Mouse (Mus musculus): ENCODE results near the gene Cap2. TPM values are rescaled to one million over a fixed set of nuclear protein-coding genes. Genes with fewer than 3 reads are reported as not detected.
A peak's percentile ranks its signal among the peaks of the same experiment; 100 is the strongest.

Gene Cap2
- polyA plus RNA-seq, 1 experiment from 2014 or later = 172 TPM

GRCm38 (mm10) chr13:46539284-46539683 is 37.6 kb downstream of the Cap2 start:
- Histone ChIP-seq H3K9ac (no peak overlapping the region), H3K27me3 (no peaks in the 10 kb centered on the region), H3K9me3 (replicated peaks) (no peaks in the 10 kb centered on the region), H3K36me3 (0 out of 2 replicates have a peak, but pooled peaks cover 5% of the 10 kb centered on the region), H3K4me1 (replicated peaks) (peaks cover 15% of the 10 kb centered on the region), H3K27ac (no peak overlapping the region), H3K4me3 (no peak overlapping the region), H3K4me2 (no peak overlapping the region)
- ATAC-seq (replicated peaks; ENCODE audit: insufficient number of reproducible peaks, insufficient read depth, low FRiP score, low read depth) = no peak
- 94% methylated on average over 7 of the region's 7 CpGs for WGBS

- H3K4me1 ChIP-seq (replicated peaks) = peaks cover 10% of the 10 kb centered on the region
- H3K4me3 ChIP-seq = no peak overlapping the region
- no peak for ATAC-seq (replicated peaks; ENCODE audit: insufficient number of reproducible peaks, insufficient read depth, low FRiP score, low read depth)
- 87% methylated on average over 5 of the region's 5 CpGs for WGBS
- no peaks in the 10 kb centered on the region for H3K9me3 ChIP-seq (replicated peaks)
- no peak overlapping the region for H3K9ac ChIP-seq
- 0 out of 2 replicates have a peak, but pooled peaks cover 5% of the 10 kb centered on the region for H3K36me3 ChIP-seq
- H3K27me3 ChIP-seq = no peaks in the 10 kb centered on the region
- H3K27ac ChIP-seq = no peak overlapping the region
- no peak overlapping the region for H3K4me2 ChIP-seq
These were observed 39.3 kb downstream of the Cap2 start for GRCm38 (mm10) chr13:46540943-46541342.

DNA sequence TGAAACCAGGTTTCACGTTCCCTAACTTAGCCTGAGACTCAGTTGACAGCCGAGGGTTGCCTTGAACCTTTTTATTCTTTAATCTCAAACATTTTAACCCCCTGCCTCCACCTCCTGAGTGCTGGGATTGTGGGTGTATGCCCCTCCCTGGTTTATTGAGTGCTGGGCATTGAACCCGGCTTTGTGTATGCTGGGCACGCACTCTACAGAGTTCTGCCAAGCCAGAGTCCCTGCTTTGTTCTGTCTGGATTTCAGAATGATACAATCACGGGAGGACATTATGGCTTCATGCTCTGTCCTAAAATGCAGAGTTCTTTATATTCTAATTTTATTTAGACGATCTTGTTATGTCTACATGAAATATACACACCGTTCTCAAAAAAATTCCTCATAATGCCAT is 41.1 kb downstream of the Cap2 start:
- Histone ChIP-seq H3K9me3 (replicated peaks) (no peaks in the 10 kb centered on the region), H3K4me1 (replicated peaks) (peaks cover 21% of the 10 kb centered on the region), H3K4me3 (no peak overlapping the region), H3K4me2 (no peak overlapping the region), H3K9ac (no peak overlapping the region), H3K36me3 (0 out of 2 replicates have a peak, but pooled peaks cover 5% of the 10 kb centered on the region), H3K27me3 (no peaks in the 10 kb centered on the region), H3K27ac (no peak overlapping the region)
- WGBS = 85% methylated on average over 7 of the region's 7 CpGs
- no peak for ATAC-seq (replicated peaks; ENCODE audit: insufficient number of reproducible peaks, insufficient read depth, low FRiP score, low read depth)

DNA sequence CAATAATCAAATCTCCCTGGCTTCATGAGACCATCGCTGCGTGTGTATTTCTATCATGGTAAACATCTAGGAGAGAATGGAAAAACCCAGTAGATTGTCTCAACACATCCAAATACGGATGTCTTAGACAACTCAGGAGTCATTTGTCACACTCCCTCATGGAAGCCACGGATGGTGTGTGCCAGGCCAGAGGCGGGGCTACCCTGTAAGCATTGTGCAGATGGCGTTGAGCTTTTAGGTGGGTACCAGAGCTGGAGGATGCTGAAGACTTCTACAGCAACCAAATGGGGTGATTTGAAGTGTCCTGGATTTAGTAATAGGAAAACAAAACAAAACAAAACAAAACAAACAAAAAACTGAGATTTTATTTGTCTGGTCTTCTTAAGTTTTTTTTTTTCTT is 43.0 kb downstream of the Cap2 start:
- Histone ChIP-seq H3K9me3 (replicated peaks) (no peaks in the 10 kb centered on the region), H3K4me1 (replicated peaks) (peaks cover 15% of the 10 kb centered on the region), H3K4me2 (no peak overlapping the region), H3K4me3 (no peak overlapping the region), H3K9ac (no peak overlapping the region), H3K27ac (no peak overlapping the region), H3K36me3 (0 out of 2 replicates have a peak, but pooled peaks cover 1% of the 10 kb centered on the region), H3K27me3 (no peaks in the 10 kb centered on the region)
- WGBS = 75% methylated on average over 6 of the region's 6 CpGs
- no peak for ATAC-seq (replicated peaks; ENCODE audit: insufficient number of reproducible peaks, insufficient read depth, low FRiP score, low read depth)

DNA sequence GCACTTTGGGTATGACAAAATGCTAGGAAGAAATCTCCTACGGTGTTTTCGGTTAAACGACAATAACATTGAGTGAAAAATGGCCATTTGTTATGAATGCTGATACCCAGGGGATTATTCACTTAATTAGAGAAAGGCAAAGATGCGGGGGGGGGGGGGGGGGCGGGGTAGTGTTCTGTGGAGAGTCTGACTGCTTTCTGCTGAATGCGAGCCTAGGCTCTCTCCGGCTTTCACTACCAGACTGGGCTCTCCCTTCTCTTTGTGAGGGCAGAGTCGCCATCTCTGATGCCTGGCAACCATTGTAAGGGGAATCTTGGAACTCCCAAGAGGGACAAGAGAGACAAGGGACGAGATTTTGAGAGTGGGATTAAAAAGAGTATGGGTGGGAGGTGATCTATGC is 43.4 kb downstream of the Cap2 start:
- Histone ChIP-seq H3K27ac (no peak overlapping the region), H3K36me3 (no peaks in the 10 kb centered on the region), H3K4me3 (no peak overlapping the region), H3K4me2 (no peak overlapping the region), H3K9me3 (replicated peaks) (no peaks in the 10 kb centered on the region), H3K9ac (no peak overlapping the region), H3K4me1 (replicated peaks) (peaks cover 18% of the 10 kb centered on the region), H3K27me3 (no peaks in the 10 kb centered on the region)
- 71% methylated on average over 9 of the region's 9 CpGs for WGBS
- no peak for ATAC-seq (replicated peaks; ENCODE audit: insufficient number of reproducible peaks, insufficient read depth, low FRiP score, low read depth)

DNA sequence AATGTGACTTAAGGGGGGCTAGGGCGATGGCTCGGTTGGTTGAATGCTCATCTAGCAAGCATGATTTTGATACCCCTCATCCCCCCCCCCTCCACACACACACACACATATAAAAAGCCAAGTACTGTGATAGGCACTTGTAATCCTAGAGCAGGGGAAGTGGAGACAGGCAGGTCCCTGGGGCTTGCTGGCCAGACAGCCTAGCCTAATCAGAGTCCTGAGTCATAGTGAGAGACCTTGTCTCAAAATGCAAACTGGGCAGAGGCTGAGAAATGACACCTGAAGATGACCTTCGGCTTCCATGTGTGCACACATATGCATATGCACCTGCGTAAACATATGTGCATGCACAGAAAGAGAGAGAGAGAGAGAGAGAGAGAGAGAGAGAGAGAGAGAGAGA is 45.2 kb downstream of the Cap2 start:
- 87% methylated on average over 4 of the region's 4 CpGs for WGBS
- no peak overlapping the region for H3K4me3 ChIP-seq
- H3K27me3 ChIP-seq = no peaks in the 10 kb centered on the region
- no peaks in the 10 kb centered on the region for H3K36me3 ChIP-seq
- H3K9ac ChIP-seq = no peak overlapping the region
- peak overlapping the region; percentile 38 for H3K27ac ChIP-seq
- ATAC-seq (replicated peaks; ENCODE audit: insufficient number of reproducible peaks, insufficient read depth, low FRiP score, low read depth) = no peak
- H3K4me2 ChIP-seq = no peak overlapping the region
- H3K9me3 ChIP-seq (replicated peaks) = no peaks in the 10 kb centered on the region
- H3K4me1 ChIP-seq (replicated peaks) = peaks cover 33% of the 10 kb centered on the region

DNA sequence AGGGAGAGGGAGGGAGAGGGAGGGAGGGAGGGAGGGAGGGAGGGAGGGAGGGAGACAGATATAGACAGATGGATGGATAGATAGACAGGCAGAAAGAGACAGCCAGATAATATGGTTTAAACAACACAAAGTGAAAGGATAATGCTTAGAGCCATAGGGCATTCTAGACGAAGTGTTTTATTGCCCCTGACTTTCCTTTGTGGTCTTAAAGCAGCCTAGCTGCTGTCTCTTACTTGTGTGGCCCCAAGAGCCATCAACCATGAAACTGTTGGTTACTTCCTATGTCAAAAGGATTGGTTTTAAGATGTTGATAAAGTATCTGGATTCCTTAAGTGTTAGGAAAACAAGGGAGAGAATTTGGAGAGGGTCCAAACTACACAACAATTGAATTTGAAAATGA is 45.6 kb downstream of the Cap2 start:
- no peaks in the 10 kb centered on the region for H3K27me3 ChIP-seq
- no peak for ATAC-seq (replicated peaks; ENCODE audit: insufficient number of reproducible peaks, insufficient read depth, low FRiP score, low read depth)
- H3K4me3 ChIP-seq = no peak overlapping the region
- H3K4me2 ChIP-seq = no peak overlapping the region
- no peak overlapping the region for H3K27ac ChIP-seq
- H3K9me3 ChIP-seq (replicated peaks) = no peaks in the 10 kb centered on the region
- WGBS = 59% methylated on average over 1 of the region's 1 CpGs
- H3K36me3 ChIP-seq = no peaks in the 10 kb centered on the region
- H3K9ac ChIP-seq = no peak overlapping the region
- H3K4me1 ChIP-seq (replicated peaks) = peaks cover 33% of the 10 kb centered on the region

GRCm38 (mm10) chr13:46548132-46548531 is 46.5 kb downstream of the Cap2 start:
- H3K36me3 ChIP-seq = no peaks in the 10 kb centered on the region
- no peaks in the 10 kb centered on the region for H3K9me3 ChIP-seq (replicated peaks)
- H3K4me1 ChIP-seq (replicated peaks) = peaks cover 33% of the 10 kb centered on the region
- H3K27ac ChIP-seq = no peak overlapping the region
- no peak overlapping the region for H3K4me3 ChIP-seq
- no peaks in the 10 kb centered on the region for H3K27me3 ChIP-seq
- ATAC-seq (replicated peaks; ENCODE audit: insufficient number of reproducible peaks, insufficient read depth, low FRiP score, low read depth) = no peak
- H3K4me2 ChIP-seq = no peak overlapping the region
- WGBS = 77% methylated on average over 8 of the region's 8 CpGs
- no peak overlapping the region for H3K9ac ChIP-seq

GRCm38 (mm10) chr13:46548600-46549179 is 47.0 kb downstream of the Cap2 start:
- Histone ChIP-seq H3K4me1 (replicated peaks) (peaks cover 33% of the 10 kb centered on the region), H3K27me3 (no peaks in the 10 kb centered on the region), H3K4me2 (no peak overlapping the region), H3K4me3 (no peak overlapping the region), H3K36me3 (no peaks in the 10 kb centered on the region), H3K9me3 (replicated peaks) (no peaks in the 10 kb centered on the region), H3K9ac (no peak overlapping the region), H3K27ac (no peak overlapping the region)
- 78% methylated on average over 5 of the region's 5 CpGs for WGBS
- no peak for ATAC-seq (replicated peaks; ENCODE audit: insufficient number of reproducible peaks, insufficient read depth, low FRiP score, low read depth)

GRCm38 (mm10) chr13:46550627-46551026 is 49.0 kb downstream of the Cap2 start:
- WGBS = 61% methylated on average over 10 of the region's 10 CpGs
- Histone ChIP-seq H3K4me3 (no peak overlapping the region), H3K9me3 (replicated peaks) (no peaks in the 10 kb centered on the region), H3K9ac (no peak overlapping the region), H3K36me3 (no peaks in the 10 kb centered on the region), H3K4me2 (no peak overlapping the region), H3K4me1 (replicated peaks) (peaks cover 33% of the 10 kb centered on the region), H3K27ac (peak overlapping the region; percentile 42), H3K27me3 (no peaks in the 10 kb centered on the region)
- ATAC-seq (replicated peaks; ENCODE audit: insufficient number of reproducible peaks, insufficient read depth, low FRiP score, low read depth) = no peak

DNA sequence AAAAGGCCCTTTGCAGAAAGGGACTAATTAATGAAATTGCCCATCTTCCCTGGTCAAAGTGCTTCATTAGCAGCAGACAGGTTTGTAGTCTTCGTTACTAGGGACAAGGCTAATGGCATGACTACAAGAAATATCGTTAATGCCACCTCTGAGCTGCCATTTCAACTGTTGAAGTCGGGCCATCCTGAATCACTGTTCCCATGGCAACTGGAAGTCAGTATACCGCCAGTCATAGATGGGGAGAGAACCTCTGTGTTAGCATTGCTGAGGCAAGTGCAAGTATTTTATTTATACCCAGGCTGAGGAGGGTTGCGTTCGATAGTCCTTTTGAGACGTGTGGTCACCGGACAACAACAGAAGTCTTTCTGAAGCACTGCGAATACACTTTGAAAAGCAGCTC is 53.1 kb downstream of the Cap2 start:
- Histone ChIP-seq H3K4me1 (replicated peaks) (peaks cover 21% of the 10 kb centered on the region), H3K4me2 (no peak overlapping the region), H3K36me3 (peaks cover 13% of the 10 kb centered on the region; the same call in 1 of the 2 replicates), H3K4me3 (no peak overlapping the region), H3K9me3 (replicated peaks) (0 out of 2 replicates have a peak, but pooled peaks cover 3% of the 10 kb centered on the region), H3K27ac (no peak overlapping the region), H3K27me3 (no peaks in the 10 kb centered on the region), H3K9ac (no peak overlapping the region)
- ATAC-seq (replicated peaks; ENCODE audit: insufficient number of reproducible peaks, insufficient read depth, low FRiP score, low read depth) = no peak
- WGBS = 87% methylated on average over 9 of the region's 9 CpGs

- H3K9me3 ChIP-seq (replicated peaks) = no peaks in the 10 kb centered on the region
- H3K4me2 ChIP-seq = no peak overlapping the region
- no peak for ATAC-seq (replicated peaks; ENCODE audit: insufficient number of reproducible peaks, insufficient read depth, low FRiP score, low read depth)
- peaks cover 6% of the 10 kb centered on the region; the same call in 1 of the 2 replicates for H3K4me1 ChIP-seq (replicated peaks)
- no peak overlapping the region for H3K27ac ChIP-seq
- H3K9ac ChIP-seq = no peak overlapping the region
- peaks cover 12% of the 10 kb centered on the region for H3K36me3 ChIP-seq
- H3K27me3 ChIP-seq = no peaks in the 10 kb centered on the region
- no peak overlapping the region for H3K4me3 ChIP-seq
- 88% methylated on average over 5 of the region's 5 CpGs for WGBS
These were observed 64.3 kb downstream of the Cap2 start for GRCm38 (mm10) chr13:46565913-46566312.

Data from heart, embryonic 15.5 days (tissue).